Mouse (Mus musculus) liver, adult 2 months (tissue): ENCODE results near the gene Mogs. TPM values are rescaled to one million over a fixed set of nuclear protein-coding genes. Genes with fewer than 3 reads are reported as not detected.
A peak's percentile ranks its signal among the peaks of the same experiment; 100 is the strongest.

Experiments
- DNase-seq: peaks from one replicate; pipeline ENCODE4 v3.0.0-alpha.2; 2011; ENCODE audit warnings: low read depth, low spot score; ENCODE audit errors: extremely low read depth
- H3K27ac ChIP-seq: fragments of 200-500 bp; replicated peaks from 2 replicates; pipeline ENCODE4 v1.5.1; 2012; ENCODE audit warnings: low read depth, mild to moderate bottlenecking, control low read depth, inconsistent platforms, low read length; ENCODE audit not compliant: insufficient read depth
- H3K27me3 ChIP-seq: fragments of 200-500 bp; 2 replicates; pipeline ENCODE4 v1.6.1; 2012; ENCODE audit warnings: mild to moderate bottlenecking, moderate library complexity, low read length, inconsistent platforms; ENCODE audit not compliant: control insufficient read depth, insufficient read depth
- H3K36me3 ChIP-seq: fragments of 200-500 bp; 2 replicates; pipeline ENCODE4 v1.6.1; 2012; ENCODE audit warnings: low read length, inconsistent platforms; ENCODE audit not compliant: control insufficient read depth, insufficient read depth
- H3K4me1 ChIP-seq: fragments of 200-500 bp; 2 replicates; pipeline ENCODE4 v1.6.1; 2011; ENCODE audit warnings: low read length; ENCODE audit not compliant: control insufficient read depth, insufficient read depth
- H3K4me3 ChIP-seq: fragments of 200-500 bp; 2 replicates; pipeline ENCODE4 v1.5.1; 2011; ENCODE audit warnings: low read depth, mild to moderate bottlenecking, control low read depth, low read length, moderate library complexity; ENCODE audit not compliant: insufficient read depth
- H3K79me2 ChIP-seq: fragments of 200-500 bp; 2 replicates; pipeline ENCODE4 v1.6.1; 2012; ENCODE audit warnings: inconsistent platforms, mild to moderate bottlenecking, low read length, moderate library complexity; ENCODE audit not compliant: control insufficient read depth, insufficient read depth
- H3K9ac ChIP-seq: fragments of 200-500 bp; 2 replicates; pipeline ENCODE4 v1.6.1; 2012; ENCODE audit warnings: low read depth, mild to moderate bottlenecking, control low read depth, inconsistent platforms, low read length
- CTCF ChIP-seq: fragments of 200-500 bp; IDR thresholded peaks from 2 replicates; pipeline ENCODE4 v1.5.1; 2011; ENCODE audit warnings: low read depth, low read length, control low read depth
- POLR2A ChIP-seq: fragments of 200-500 bp; IDR thresholded peaks from 2 replicates; pipeline ENCODE4 v1.6.1; 2011; ENCODE audit warnings: low read length, control low read depth; ENCODE audit not compliant: insufficient read depth; ENCODE audit errors: extremely low read depth
- WGBS: fragments of 180-500 bp; shearing (Covaris S2); methylation state at CpG from one replicate; pipeline ENCODE4 v1.1.7; 2018; 5-methylcytosine and 5-hydroxymethylcytosine counted together
- polyA plus RNA-seq: library from polyadenylated mRNA; depleted of rRNA; stranded (reverse); fragments of >200 nt; gene quantifications from 2 replicates; pipeline ENCODE4 v1.2.3, GENCODE M21; 2012
- total RNA-seq: library from RNA; depleted of rRNA; stranded (reverse); fragments of >200 nt; gene quantifications from 2 replicates; pipeline ENCODE4 v1.2.3, GENCODE M21; 2014

The Mogs gene
- total and polyA plus RNA-seq, 2 experiments = 28.2 to 66.1 TPM

- no peaks in the 10 kb centered on the region for H3K36me3 ChIP-seq
- H3K9ac ChIP-seq = peak overlapping the region; percentile 86
- no peaks in the 10 kb centered on the region for H3K27me3 ChIP-seq
- TF ChIP-seq CTCF (no peak), POLR2A (no peak)
- peak; percentile 72 for DNase-seq
- 10% methylated on average over 37 of the region's 37 CpGs for WGBS
- peaks cover 2% of the 10 kb centered on the region; the same call in 1 of the 2 replicates for H3K79me2 ChIP-seq
- peak overlapping the region; percentile 89 for H3K27ac ChIP-seq
- H3K4me3 ChIP-seq = peak overlapping the region; percentile 79
- H3K4me1 ChIP-seq = peaks cover 26% of the 10 kb centered on the region
Observed at GRCm38 (mm10) chr6:83135571-83136161, 20.4 kb downstream of the Mogs start.

- Histone ChIP-seq H3K27me3 (no peaks in the 10 kb centered on the region), H3K4me1 (peaks cover 23% of the 10 kb centered on the region), H3K27ac (peak overlapping the region; percentile 89), H3K9ac (peak overlapping the region; percentile 86), H3K4me3 (peak overlapping the region; percentile 79), H3K79me2 (peaks cover 2% of the 10 kb centered on the region; the same call in 1 of the 2 replicates), H3K36me3 (no peaks in the 10 kb centered on the region)
- 19% methylated on average over 5 of the region's 5 CpGs for WGBS
- no peak for DNase-seq
- TF ChIP-seq POLR2A (no peak), CTCF (no peak)
Observed at GRCm38 (mm10) chr6:83136291-83136880, 21.1 kb downstream of the Mogs start.

- Histone ChIP-seq H3K4me1 (peaks cover 21% of the 10 kb centered on the region), H3K79me2 (peaks cover 2% of the 10 kb centered on the region; the same call in 1 of the 2 replicates), H3K27me3 (no peaks in the 10 kb centered on the region), H3K27ac (peak overlapping the region; percentile 89), H3K4me3 (peak overlapping the region; percentile 79), H3K36me3 (no peaks in the 10 kb centered on the region), H3K9ac (peak overlapping the region; percentile 86)
- TF ChIP-seq CTCF (no peak), POLR2A (no peak)
- WGBS = 4% methylated on average over 26 of the region's 26 CpGs
- DNase-seq = peak; percentile 46
Observed at GRCm38 (mm10) chr6:83136881-83137575, 21.7 kb downstream of the Mogs start.

GRCm38 (mm10) chr6:83137576-83137950 is 22.3 kb downstream of the Mogs start:
- no peaks in the 10 kb centered on the region for H3K36me3 ChIP-seq
- H3K79me2 ChIP-seq = peaks cover 2% of the 10 kb centered on the region; the same call in 1 of the 2 replicates
- peaks cover 19% of the 10 kb centered on the region for H3K4me1 ChIP-seq
- under 1% methylated on average over 12 of the region's 12 CpGs for WGBS
- peak overlapping the region; percentile 79 for H3K4me3 ChIP-seq
- no peaks in the 10 kb centered on the region for H3K27me3 ChIP-seq
- peak; percentile 79 for DNase-seq
- peak overlapping the region; percentile 86 for H3K9ac ChIP-seq
- H3K27ac ChIP-seq = peak overlapping the region; percentile 89
- TF ChIP-seq CTCF (no peak; the same call in 1 of the 2 replicates), POLR2A (peak; percentile 80; the same call in 1 of the 2 replicates)

- Histone ChIP-seq H3K27me3 (no peaks in the 10 kb centered on the region), H3K4me1 (peaks cover 18% of the 10 kb centered on the region), H3K36me3 (no peaks in the 10 kb centered on the region), H3K4me3 (peak overlapping the region; percentile 79; the same call in 1 of the 2 replicates), H3K9ac (peak overlapping the region; percentile 54), H3K79me2 (peaks cover 2% of the 10 kb centered on the region; the same call in 1 of the 2 replicates), H3K27ac (peak overlapping the region; percentile 46)
- WGBS = 7% methylated on average over 11 of the region's 11 CpGs
- no peak for TF ChIP-seq CTCF
- no peak for TF ChIP-seq POLR2A
- DNase-seq = no peak
Observed at GRCm38 (mm10) chr6:83138056-83138455, 22.8 kb downstream of the Mogs start.
